Mouse (Mus musculus) myocyte (in vitro differentiated cells): ENCODE measurements at regions not wholly inside any gene's neighbourhood (a gene's known extent, or its start where the extent isn't known, plus 50 kb on each side); places are given as distances from the start of the nearest gene placed in this dataset.

Source experiments
- H3K27me3 ChIP-seq: one replicate; pipeline ENCODE4 v1.6.1; 2011; ENCODE audit not compliant: control insufficient read depth, insufficient read depth, insufficient read length
- H3K36me3 ChIP-seq: one replicate; pipeline ENCODE4 v1.6.1; 2011; ENCODE audit not compliant: control insufficient read depth, insufficient read depth
- H3K4me2 ChIP-seq: one replicate; pipeline ENCODE4 v1.6.1; 2011; ENCODE audit warnings: low read depth, control low read depth
- H3K4me3 ChIP-seq: one replicate; pipeline ENCODE4 v1.5.1; 2011; ENCODE audit warnings: mild to moderate bottlenecking, control low read depth, moderate library complexity
- H3K79me2 ChIP-seq: one replicate; pipeline ENCODE4 v1.6.1; 2011; ENCODE audit not compliant: control insufficient read depth, insufficient read depth
- H3ac ChIP-seq: one replicate; pipeline ENCODE4 v1.6.1; 2011; ENCODE audit not compliant: control insufficient read depth, insufficient read length
- CEBPB ChIP-seq: IDR thresholded peaks from 2 replicates; pipeline ENCODE4 v1.6.1; 2011; ENCODE audit warnings: mild to moderate bottlenecking, moderate library complexity; ENCODE audit not compliant: poor library complexity, insufficient read depth, severe bottlenecking
- E2F4 ChIP-seq: IDR thresholded peaks from one replicate; pipeline ENCODE4 v1.6.1; 2011; ENCODE audit warnings: mild to moderate bottlenecking, control low read depth, moderate library complexity; ENCODE audit not compliant: insufficient read depth
- MAX ChIP-seq: IDR thresholded peaks from one replicate; pipeline ENCODE4 v1.6.1; 2011; ENCODE audit warnings: low read depth, mild to moderate bottlenecking, control low read depth
- MYOD1 ChIP-seq, 3 experiments: IDR thresholded peaks; one replicate each; pipeline ENCODE4 v1.6.1; 2011; ENCODE audit warnings: control low read depth in 2 of 3, low read depth in 2 of 3, mild to moderate bottlenecking in 2 of 3, moderate library complexity in 1 of 3; ENCODE audit not compliant: insufficient read length in 2 of 3, control insufficient read depth in 1 of 3
- MYOG ChIP-seq, 3 experiments: IDR thresholded peaks; one replicate each; pipeline ENCODE4 v1.6.1; 2011; ENCODE audit warnings: control low read depth in 2 of 3, low read depth in 2 of 3, mild to moderate bottlenecking in 2 of 3; ENCODE audit not compliant: insufficient read length in 2 of 3, control insufficient read depth in 1 of 3, insufficient read depth in 1 of 3
- POLR2A ChIP-seq: IDR thresholded peaks from one replicate; pipeline ENCODE4 v1.6.1; 2011; ENCODE audit warnings: low read depth, mild to moderate bottlenecking, control low read depth, moderate library complexity; ENCODE audit not compliant: insufficient read length
- POLR2AphosphoS2 ChIP-seq: IDR thresholded peaks from one replicate; pipeline ENCODE4 v1.6.1; 2011; ENCODE audit warnings: low read depth, control low read depth; ENCODE audit not compliant: insufficient read length
- REST ChIP-seq: IDR thresholded peaks from one replicate; pipeline ENCODE4 v1.6.1; 2011; ENCODE audit warnings: mild to moderate bottlenecking, control low read depth, moderate library complexity; ENCODE audit not compliant: insufficient read depth, insufficient read length
- SRF ChIP-seq: IDR thresholded peaks from one replicate; pipeline ENCODE4 v1.6.1; 2011; ENCODE audit warnings: low read depth; ENCODE audit not compliant: control insufficient read depth, insufficient read length
- TCF12 ChIP-seq: IDR thresholded peaks from one replicate; pipeline ENCODE4 v1.6.1; 2011; ENCODE audit warnings: mild to moderate bottlenecking, control low read depth; ENCODE audit not compliant: poor library complexity, insufficient read depth, severe bottlenecking
- TCF3 ChIP-seq: IDR thresholded peaks from one replicate; pipeline ENCODE4 v1.6.1; 2011; ENCODE audit warnings: low read depth, control low read depth; ENCODE audit not compliant: insufficient read length
- USF1 ChIP-seq: IDR thresholded peaks from one replicate; pipeline ENCODE4 v1.6.1; 2011; ENCODE audit warnings: low read depth, mild to moderate bottlenecking, control low read depth, moderate library complexity

GRCm38 (mm10) chr1:69459899-69460298 lies 227.1 kb downstream of the Ikzf2 start:
- no peak overlapping the region for H3K4me2 ChIP-seq
- no peak for TF ChIP-seq TCF12
- no peak for TF ChIP-seq POLR2AphosphoS2
- no peak for TF ChIP-seq MYOG (IDR thresholded peaks at IDR 0.05; ENCODE audit: control insufficient read depth in 1 of 3, insufficient read depth in 1 of 3, insufficient read length in 2 of 3, low read depth in 2 of 3)
- no peak for TF ChIP-seq MAX
- no peak for TF ChIP-seq E2F4
- no peak for TF ChIP-seq MYOD1 (IDR thresholded peaks at IDR 0.05; ENCODE audit: control insufficient read depth in 1 of 3, insufficient read length in 2 of 3, low read depth in 2 of 3)
- TF ChIP-seq SRF = no peak
- no peak for TF ChIP-seq USF1
- no peak for TF ChIP-seq TCF3
- TF ChIP-seq REST = no peak
- TF ChIP-seq POLR2A = no peak
- no peak for TF ChIP-seq CEBPB
- H3K79me2 ChIP-seq = no peaks in the 10 kb centered on the region
- no peaks in the 10 kb centered on the region for H3K36me3 ChIP-seq
- H3K27me3 ChIP-seq = no peaks in the 10 kb centered on the region
- H3ac ChIP-seq = no peak overlapping the region
- no peak overlapping the region for H3K4me3 ChIP-seq

GRCm38 (mm10) chr1:69457471-69457870 lies 229.6 kb downstream of the Ikzf2 start:
- Histone ChIP-seq H3K79me2 (no peaks in the 10 kb centered on the region), H3K27me3 (no peaks in the 10 kb centered on the region), H3K4me3 (no peak overlapping the region), H3K36me3 (no peaks in the 10 kb centered on the region), H3ac (no peak overlapping the region), H3K4me2 (no peak overlapping the region)
- TF ChIP-seq POLR2A (no peak), TCF3 (no peak), MYOD1 (IDR thresholded peaks at IDR 0.05; ENCODE audit: control insufficient read depth in 1 of 3, insufficient read length in 2 of 3, low read depth in 2 of 3) (no peak), REST (no peak), SRF (no peak), MAX (no peak), MYOG (IDR thresholded peaks at IDR 0.05; ENCODE audit: control insufficient read depth in 1 of 3, insufficient read depth in 1 of 3, insufficient read length in 2 of 3, low read depth in 2 of 3) (no peak), TCF12 (no peak), E2F4 (no peak), USF1 (no peak), POLR2AphosphoS2 (no peak), CEBPB (no peak)

GRCm38 (mm10) chr1:69453991-69454390 lies 233.1 kb downstream of the Ikzf2 start:
- Histone ChIP-seq H3K4me3 (no peak overlapping the region), H3ac (no peak overlapping the region), H3K4me2 (no peak overlapping the region), H3K79me2 (no peaks in the 10 kb centered on the region), H3K27me3 (no peaks in the 10 kb centered on the region), H3K36me3 (no peaks in the 10 kb centered on the region)
- TF ChIP-seq MAX = no peak
- no peak for TF ChIP-seq REST

GRCm38 (mm10) chr1:69452910-69453309 lies 234.1 kb downstream of the Ikzf2 start:
- H3K4me2 ChIP-seq = no peak overlapping the region
- H3K27me3 ChIP-seq = no peaks in the 10 kb centered on the region
- no peaks in the 10 kb centered on the region for H3K79me2 ChIP-seq
- no peaks in the 10 kb centered on the region for H3K36me3 ChIP-seq
- H3K4me3 ChIP-seq = no peak overlapping the region
- no peak for TF ChIP-seq SRF
- TF ChIP-seq MYOG (IDR thresholded peaks at IDR 0.05; ENCODE audit: control insufficient read depth in 1 of 3, insufficient read depth in 1 of 3, insufficient read length in 2 of 3, low read depth in 2 of 3) = no peak
- TF ChIP-seq POLR2AphosphoS2 = no peak
- no peak for TF ChIP-seq USF1
- H3ac ChIP-seq = no peak overlapping the region

GRCm38 (mm10) chr1:69450455-69450854 lies 236.6 kb downstream of the Ikzf2 start:
- no peak overlapping the region for H3K4me2 ChIP-seq
- no peak overlapping the region for H3K4me3 ChIP-seq
- H3ac ChIP-seq = no peak overlapping the region

More at GRCm38 (mm10) chr1:69450455-69450854, 236.6 kb downstream of the Ikzf2 start:
- Histone ChIP-seq H3K27me3 (no peaks in the 10 kb centered on the region), H3K36me3 (no peaks in the 10 kb centered on the region), H3K79me2 (no peaks in the 10 kb centered on the region)
- TF ChIP-seq POLR2A (no peak), E2F4 (no peak), SRF (no peak), MYOD1 (IDR thresholded peaks at IDR 0.05; ENCODE audit: control insufficient read depth in 1 of 3, insufficient read length in 2 of 3, low read depth in 2 of 3) (no peak), MAX (no peak), TCF3 (no peak), CEBPB (no peak), MYOG (IDR thresholded peaks at IDR 0.05; ENCODE audit: control insufficient read depth in 1 of 3, insufficient read depth in 1 of 3, insufficient read length in 2 of 3, low read depth in 2 of 3) (no peak), REST (no peak), POLR2AphosphoS2 (no peak)
